Mouse (Mus musculus) stomach, embryonic 16.5 days (tissue): Measurements from ENCODE around the gene Fbrsl1. TPM values are rescaled to one million over a fixed set of nuclear protein-coding genes. Genes with fewer than 3 reads are reported as not detected.

Source experiments
- ATAC-seq: fragments of 200-750 bp; cut with Nextera tagmentation; 2 replicates; pipeline ENCODE4 v1.8.0; 2017; ENCODE audit warnings: moderate number of reproducible peaks, moderate TSS enrichment; ENCODE audit not compliant: insufficient read depth, low FRiP score
- H3K27ac ChIP-seq: fragments of 300-500 bp; sonication (generic); 2 replicates; pipeline ENCODE4 v1.5.1; 2014; ENCODE audit warnings: low read length
- H3K27me3 ChIP-seq: fragments of 300-500 bp; sonication (generic); 2 replicates; pipeline ENCODE4 v1.6.1; 2014; ENCODE audit warnings: low read length, control low read depth, mixed read lengths; ENCODE audit not compliant: control insufficient read depth, insufficient read depth
- H3K36me3 ChIP-seq: fragments of 300-500 bp; sonication (generic); 2 replicates; pipeline ENCODE4 v1.6.1; 2014; ENCODE audit warnings: low read length; ENCODE audit not compliant: control insufficient read depth, insufficient read depth
- H3K4me1 ChIP-seq: fragments of 300-500 bp; sonication (generic); 2 replicates; pipeline ENCODE4 v1.6.1; 2014; ENCODE audit warnings: low read length, control low read depth, mixed read lengths; ENCODE audit not compliant: control insufficient read depth, insufficient read depth
- H3K4me2 ChIP-seq: fragments of 300-500 bp; sonication (generic); 2 replicates; pipeline ENCODE4 v1.6.1; 2014; ENCODE audit warnings: low read depth, low read length, mixed read lengths
- H3K4me3 ChIP-seq: fragments of 300-500 bp; sonication (generic); replicated peaks from 2 replicates; pipeline ENCODE4 v1.5.1; 2014; ENCODE audit warnings: mild to moderate bottlenecking, low read length
- H3K9ac ChIP-seq: fragments of 300-500 bp; sonication (generic); 2 replicates; pipeline ENCODE4 v1.6.1; 2014; ENCODE audit warnings: low read length
- H3K9me3 ChIP-seq: fragments of 300-500 bp; sonication (generic); replicated peaks from 2 replicates; pipeline ENCODE4 v1.6.1; 2016; ENCODE audit warnings: low read length, control low read depth; ENCODE audit not compliant: control insufficient read depth
- WGBS: fragments of 180-500 bp; shearing (Covaris S2); extraction: QIAGEN DNeasy Blood & Tissue Kit; methylation state at CpG from one replicate; pipeline ENCODE4 v1.1.7; 2014; 5-methylcytosine and 5-hydroxymethylcytosine counted together
- polyA plus RNA-seq: library from polyadenylated mRNA; unstranded; fragments of >200 nt; fragmentation: Nextera tagmentation; extraction: Ambion mirVana; gene quantifications from 2 replicates; pipeline ENCODE4 v1.2.1, GENCODE M21; 2015

Fbrsl1 gene
- polyA plus RNA-seq, 1 experiment from 2014 or later, result 5.5 TPM

- Histone ChIP-seq H3K9me3 (no peaks in the 10 kb centered on the region), H3K36me3 (no peaks in the 10 kb centered on the region), H3K4me3 (no peak overlapping the region), H3K27ac (no peak overlapping the region), H3K9ac (no peak overlapping the region), H3K4me2 (no peak overlapping the region), H3K27me3 (peaks cover 18% of the 10 kb centered on the region), H3K4me1 (no peaks in the 10 kb centered on the region)
- no peak for ATAC-seq
- 65% methylated on average over 3 of the region's 3 CpGs for WGBS
Measured at GRCm38 (mm10) chr5:110484711-110485110, 36.4 kb upstream of the Fbrsl1 start.

DNA sequence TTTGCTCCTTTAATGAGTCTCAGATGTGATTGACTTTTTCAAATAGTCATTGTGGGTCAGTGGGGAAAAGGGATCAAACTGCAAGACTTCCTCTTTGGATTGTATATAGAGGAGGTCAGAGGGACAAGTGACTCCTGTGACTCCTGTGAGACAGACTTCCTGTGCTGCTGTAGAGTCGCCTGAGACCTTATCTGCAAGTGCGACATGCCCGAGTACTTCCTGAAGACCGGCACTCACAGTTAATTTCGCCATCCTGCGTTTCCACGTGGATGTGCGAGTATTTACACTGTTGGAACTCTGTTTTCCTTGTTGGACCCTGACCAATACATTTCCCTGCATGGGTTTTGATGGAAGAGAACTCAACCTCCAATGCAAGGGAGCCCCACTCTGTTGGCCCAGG lies 30.9 kb upstream of the Fbrsl1 start:
- H3K4me1 ChIP-seq, result no peaks in the 10 kb centered on the region
- 66% methylated on average over 8 of the region's 8 CpGs for WGBS
- no peak overlapping the region for H3K4me2 ChIP-seq
- no peak overlapping the region for H3K9ac ChIP-seq
- H3K27ac ChIP-seq, result no peak overlapping the region
- H3K9me3 ChIP-seq, result no peaks in the 10 kb centered on the region
- no peaks in the 10 kb centered on the region for H3K36me3 ChIP-seq
- no peak for ATAC-seq
- no peak overlapping the region for H3K4me3 ChIP-seq
- H3K27me3 ChIP-seq, result peaks cover 18% of the 10 kb centered on the region

GRCm38 (mm10) chr5:110474156-110474555 lies 25.9 kb upstream of the Fbrsl1 start:
- no peak for ATAC-seq
- Histone ChIP-seq H3K27me3 (no peaks in the 10 kb centered on the region), H3K9me3 (no peaks in the 10 kb centered on the region), H3K27ac (no peak overlapping the region), H3K36me3 (no peaks in the 10 kb centered on the region), H3K9ac (no peak overlapping the region), H3K4me1 (no peaks in the 10 kb centered on the region), H3K4me2 (no peak overlapping the region), H3K4me3 (no peak overlapping the region)
- 69% methylated on average over 11 of the region's 11 CpGs for WGBS

DNA sequence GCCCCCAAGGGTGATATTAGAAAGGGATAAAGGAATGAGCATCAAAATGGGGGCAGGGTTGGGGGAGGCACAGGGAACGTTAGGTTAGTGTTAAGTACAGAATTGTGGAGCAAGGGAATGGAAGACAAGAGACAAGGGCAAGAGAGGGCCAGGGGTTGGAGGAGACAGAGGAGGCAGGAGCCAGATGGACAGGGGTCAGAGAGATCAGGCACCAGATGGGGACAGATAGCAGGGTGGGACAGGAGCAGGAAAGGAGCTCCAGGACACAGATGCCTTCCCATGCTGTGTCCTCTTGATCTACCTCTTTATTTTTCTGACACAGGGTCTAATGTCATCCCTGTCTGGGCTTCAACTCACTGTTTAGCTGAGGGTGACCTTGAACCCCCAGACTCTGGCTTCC lies 24.5 kb upstream of the Fbrsl1 start:
- Histone ChIP-seq H3K36me3 (no peaks in the 10 kb centered on the region), H3K27ac (no peak overlapping the region), H3K9me3 (no peaks in the 10 kb centered on the region), H3K4me3 (no peak overlapping the region), H3K9ac (no peak overlapping the region), H3K27me3 (no peaks in the 10 kb centered on the region), H3K4me2 (no peak overlapping the region), H3K4me1 (no peaks in the 10 kb centered on the region)
- 42% methylated on average over 1 of the region's 1 CpGs for WGBS
- no peak for ATAC-seq

GRCm38 (mm10) chr5:110471981-110472476 lies 23.7 kb upstream of the Fbrsl1 start:
- H3K27me3 ChIP-seq, result no peaks in the 10 kb centered on the region
- 48% methylated on average over 5 of the region's 5 CpGs for WGBS
- no peaks in the 10 kb centered on the region for H3K4me1 ChIP-seq
- no peak for ATAC-seq
- H3K9ac ChIP-seq, result no peak overlapping the region
- no peak overlapping the region for H3K4me3 ChIP-seq
- H3K4me2 ChIP-seq, result no peak overlapping the region
- H3K9me3 ChIP-seq, result no peaks in the 10 kb centered on the region
- H3K27ac ChIP-seq, result no peak overlapping the region
- no peaks in the 10 kb centered on the region for H3K36me3 ChIP-seq

DNA sequence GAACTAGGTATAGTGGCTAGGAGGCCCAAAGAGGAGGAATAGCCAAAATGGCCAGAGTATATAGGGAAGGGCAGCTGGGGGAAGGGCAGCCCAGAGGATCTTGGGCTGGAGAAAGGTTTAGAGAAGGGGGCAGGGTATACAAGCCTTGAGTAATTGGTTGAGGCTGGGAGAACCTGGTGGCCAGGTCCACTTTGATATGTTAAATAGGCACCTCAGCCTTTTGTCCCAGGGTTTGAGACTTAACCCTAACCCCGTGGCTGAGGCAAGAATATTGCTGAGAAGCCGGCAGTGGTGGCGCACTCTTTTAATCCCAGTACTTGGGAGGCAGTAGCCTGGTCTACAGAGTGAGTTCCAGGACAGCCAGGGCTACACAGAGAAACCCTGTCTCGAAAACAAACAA lies 23.0 kb upstream of the Fbrsl1 start:
- no peak for ATAC-seq
- H3K9ac ChIP-seq, result no peak overlapping the region
- H3K27me3 ChIP-seq, result no peaks in the 10 kb centered on the region
- no peaks in the 10 kb centered on the region for H3K9me3 ChIP-seq
- no peak overlapping the region for H3K27ac ChIP-seq
- H3K4me1 ChIP-seq, result no peaks in the 10 kb centered on the region
- H3K36me3 ChIP-seq, result no peaks in the 10 kb centered on the region
- WGBS, result 37% methylated on average over 4 of the region's 4 CpGs
- no peak overlapping the region for H3K4me3 ChIP-seq
- no peak overlapping the region for H3K4me2 ChIP-seq

DNA sequence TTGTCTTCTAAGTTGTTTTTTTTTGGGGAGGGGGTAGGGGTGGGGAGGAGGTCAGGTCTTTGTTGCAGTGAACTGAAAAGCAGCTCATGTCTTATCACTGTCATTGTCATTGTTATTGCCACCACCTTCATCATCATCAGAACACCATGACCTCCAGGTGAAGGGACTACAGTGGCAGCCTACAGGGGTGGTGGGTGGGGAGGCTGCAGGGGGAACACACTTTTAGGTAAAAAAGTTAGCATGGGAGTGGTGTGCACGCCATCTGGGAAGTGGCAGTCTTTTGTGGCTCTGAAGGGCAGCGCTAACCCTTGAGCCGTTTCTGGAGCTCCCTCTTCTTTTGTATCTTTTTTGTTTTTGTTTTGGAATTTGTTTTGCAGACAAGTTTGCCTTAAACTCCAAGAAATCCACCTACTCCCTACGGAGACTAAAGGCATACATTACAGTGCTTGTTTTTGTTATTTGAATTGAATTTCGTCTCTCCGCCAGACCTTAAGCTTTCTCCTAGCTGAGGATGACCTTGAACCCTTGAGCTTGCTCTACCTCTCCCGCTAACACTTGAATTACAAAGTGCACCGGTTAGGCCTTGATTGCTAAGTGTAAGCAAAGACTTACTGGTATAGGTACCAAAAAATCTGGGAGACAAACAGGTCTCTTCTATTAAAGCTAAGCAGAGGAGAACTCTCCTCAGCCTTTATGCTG lies 21.1 kb upstream of the Fbrsl1 start:
- Histone ChIP-seq H3K27me3 (no peaks in the 10 kb centered on the region), H3K27ac (no peak overlapping the region), H3K4me1 (no peaks in the 10 kb centered on the region), H3K4me3 (no peak overlapping the region), H3K9ac (no peak overlapping the region), H3K4me2 (no peak overlapping the region), H3K9me3 (no peaks in the 10 kb centered on the region), H3K36me3 (no peaks in the 10 kb centered on the region)
- ATAC-seq, result no peak
- 76% methylated on average over 8 of the region's 8 CpGs for WGBS

DNA sequence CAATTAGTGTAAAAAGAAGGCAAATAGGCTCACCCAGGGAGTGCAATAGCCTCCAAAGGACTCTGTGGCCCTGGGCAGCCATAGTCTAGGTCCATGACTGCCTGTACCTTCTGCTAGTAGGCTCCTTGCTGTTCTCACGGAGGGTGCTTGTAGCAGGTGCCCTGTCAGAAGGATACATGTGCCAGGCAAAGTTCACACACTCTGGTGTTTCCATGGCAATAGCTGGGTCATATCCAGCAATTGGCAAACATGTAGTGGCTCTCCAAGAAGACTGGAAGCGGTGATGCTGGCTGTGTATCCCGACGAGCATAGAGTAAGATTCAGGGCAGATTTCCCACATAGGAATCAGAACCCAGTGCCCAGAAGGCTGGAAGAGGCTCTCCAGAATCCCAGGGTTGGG lies 20.0 kb upstream of the Fbrsl1 start:
- no peak overlapping the region for H3K4me3 ChIP-seq
- no peak overlapping the region for H3K9ac ChIP-seq
- WGBS, result 74% methylated on average over 4 of the region's 4 CpGs
- no peak for ATAC-seq
- no peaks in the 10 kb centered on the region for H3K27me3 ChIP-seq
- H3K27ac ChIP-seq, result no peak overlapping the region
- H3K4me2 ChIP-seq, result no peak overlapping the region
- no peaks in the 10 kb centered on the region for H3K9me3 ChIP-seq
- H3K36me3 ChIP-seq, result no peaks in the 10 kb centered on the region
- H3K4me1 ChIP-seq, result no peaks in the 10 kb centered on the region

- H3K4me1 ChIP-seq, result no peaks in the 10 kb centered on the region
- no peaks in the 10 kb centered on the region for H3K9me3 ChIP-seq
- no peak overlapping the region for H3K4me2 ChIP-seq
- H3K4me3 ChIP-seq, result no peak overlapping the region
- H3K9ac ChIP-seq, result no peak overlapping the region
- no peaks in the 10 kb centered on the region for H3K36me3 ChIP-seq
- H3K27me3 ChIP-seq, result no peaks in the 10 kb centered on the region
- 72% methylated on average over 6 of the region's 6 CpGs for whole genome bisulfite sequencing
- H3K27ac ChIP-seq, result no peak overlapping the region
- no peak for ATAC-seq
Measured at GRCm38 (mm10) chr5:110467725-110468124, 19.4 kb upstream of the Fbrsl1 start.
